Mouse (Mus musculus) lung, postnatal 0 days (tissue): ENCODE measurements around the gene Ehf.

Experiments used
- CTCF ChIP-seq: IDR thresholded peaks from 2 replicates; pipeline ENCODE4 v1.5.1; 2016; ENCODE audit warnings: antibody characterized with exemption, mild to moderate bottlenecking
- EP300 ChIP-seq: IDR thresholded peaks from 2 replicates; pipeline ENCODE4 v1.6.1; 2016; ENCODE audit warnings: antibody characterized with exemption, mild to moderate bottlenecking, control low read depth

- TF ChIP-seq CTCF = no peak
- TF ChIP-seq EP300 = no peak
These were observed 409 bp downstream of the Ehf start for GRCm38 (mm10) chr2:103302669-103303068.
